In the genomic region with DNA sequence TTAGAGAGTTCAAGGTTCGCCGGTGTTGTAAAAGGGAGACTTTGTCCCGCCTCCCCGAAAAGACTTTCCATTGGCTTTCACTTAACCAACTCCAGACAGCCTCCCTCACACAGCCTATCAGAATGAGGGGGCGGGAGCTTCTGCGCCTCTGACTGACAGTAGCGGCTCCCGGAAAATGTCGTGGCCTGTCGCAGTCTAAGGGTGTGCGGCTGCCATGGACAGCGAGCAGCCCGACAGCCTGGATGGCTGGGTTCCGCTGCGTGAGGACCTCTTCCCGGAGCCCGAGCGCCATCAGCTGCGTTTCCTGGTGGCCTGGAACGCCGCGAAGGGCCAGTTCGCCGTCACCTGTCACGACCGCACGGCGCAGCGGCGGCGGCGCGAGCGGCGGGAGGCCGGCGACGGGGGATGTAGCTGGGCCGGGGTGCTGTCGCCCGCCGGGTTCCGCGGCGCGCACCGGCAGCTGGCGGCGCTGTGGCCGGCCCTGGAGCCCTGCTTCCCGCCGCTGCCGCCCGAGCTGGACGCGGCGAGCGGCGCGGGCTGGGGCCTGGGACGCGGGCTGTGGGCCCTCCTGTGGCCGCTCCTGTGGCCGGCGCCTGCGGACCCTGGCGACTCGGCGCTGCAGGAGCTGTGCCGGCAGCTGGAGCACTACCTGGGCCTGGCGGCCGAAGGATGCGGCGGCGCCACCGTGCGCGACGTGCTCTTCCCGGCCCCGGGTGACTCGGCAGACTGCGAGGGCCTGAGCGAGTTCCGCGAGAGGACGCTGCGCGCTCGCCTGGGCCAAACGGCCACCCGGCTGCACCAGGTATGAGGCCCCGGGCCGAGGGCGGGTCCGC, we compare ENCODE assay signal across 8 mouse cellular contexts. TPM values are rescaled to one million over a fixed set of nuclear protein-coding genes. Genes with fewer than 3 reads are reported as not detected.
DNase-seq lines count a peak whose midpoint lies in the region; ATAC-seq and TF ChIP-seq lines count a peak whose summit lies in the region.

A gene (plus strand): TSS at position 159 of the 833 bp plus-strand sequence.

- H3K27ac ChIP-seq in ES-Bruce4 (ENCODE audit: insufficient read depth, low read length), result no peak within 1 kb of the TSS; the same call in 1 of the 2 replicates
- peak within 1 kb of the TSS; percentile 97 for H3K27ac ChIP-seq in forebrain, embryonic 13.5 days
- H3K27ac ChIP-seq in liver, postnatal 0 days (ENCODE audit: low read depth), result peak within 1 kb of the TSS; percentile 98
- H3K27ac ChIP-seq in neural tube, embryonic 14.5 days (ENCODE audit: low read depth, low read length), result peak within 1 kb of the TSS; percentile 96

- no peaks in the 10 kb centered on the region for H3K9me3 ChIP-seq in ES-Bruce4 (replicated peaks; ENCODE audit: control insufficient read depth, insufficient read depth, low read length, poor library complexity, severe bottlenecking)
- H3K9me3 ChIP-seq in forebrain, embryonic 13.5 days (replicated peaks), result no peaks in the 10 kb centered on the region
- no peaks in the 10 kb centered on the region for H3K9me3 ChIP-seq in liver, postnatal 0 days (ENCODE audit: low read length)
- no peaks in the 10 kb centered on the region for H3K9me3 ChIP-seq in neural tube, embryonic 14.5 days (ENCODE audit: control insufficient read depth, low read length)

- H3K4me3 ChIP-seq in ES-Bruce4 (ENCODE audit: low read depth, low read length), result peak within 1 kb of the TSS; percentile 78
- H3K4me3 ChIP-seq in forebrain, embryonic 13.5 days, result peak within 1 kb of the TSS; percentile 84
- peak within 1 kb of the TSS; percentile 85 for H3K4me3 ChIP-seq in liver, postnatal 0 days (ENCODE audit: low read depth, low read length)
- H3K4me3 ChIP-seq in neural tube, embryonic 14.5 days (ENCODE audit: low read depth, low read length), result peak within 1 kb of the TSS; percentile 85

- H3K36me3 ChIP-seq in ES-Bruce4 (ENCODE audit: control insufficient read depth, insufficient read depth, low read length, poor library complexity, severe bottlenecking), result peaks cover 12% of the 10 kb centered on the region
- peaks cover 14% of the 10 kb centered on the region for H3K36me3 ChIP-seq in forebrain, embryonic 13.5 days (ENCODE audit: poor library complexity, severe bottlenecking)
- H3K36me3 ChIP-seq in liver, postnatal 0 days (replicated peaks; ENCODE audit: insufficient read depth, low read length), result peaks cover 20% of the 10 kb centered on the region
- no peaks in the 10 kb centered on the region for H3K36me3 ChIP-seq in neural tube, embryonic 14.5 days (ENCODE audit: control insufficient read depth, insufficient read depth, low read length)

- H3K4me2 ChIP-seq in forebrain, embryonic 13.5 days, result peak within 1 kb of the TSS; percentile 75
- H3K4me2 ChIP-seq in liver, postnatal 0 days (ENCODE audit: low read depth, low read length), result peak within 1 kb of the TSS; percentile 72
- H3K4me2 ChIP-seq in neural tube, embryonic 14.5 days (ENCODE audit: low read depth, low read length), result peak within 1 kb of the TSS; percentile 60

- TF ChIP-seq POLR2A in ES-Bruce4 (IDR thresholded peaks at IDR 0.05; ENCODE audit: insufficient read depth, low read length), result peak; percentile 87

- intact Hi-C loops in heart, postnatal 10 days (cut with DNase I), result loop anchor here (2.0 to 10.0 kb wide), 3 partner anchors 49 to 407 kb away; a partner anchor contains a TSS

- TF ChIP-seq CTCF in ES-Bruce4 (IDR thresholded peaks at IDR 0.05; ENCODE audit: low read depth, low read length), result no peak
- TF ChIP-seq CTCF in liver, postnatal 0 days (IDR thresholded peaks at IDR 0.05; ENCODE audit: low read depth), result peak; percentile 44

- H3K27me3 ChIP-seq in ES-Bruce4 (ENCODE audit: control insufficient read depth, insufficient read depth, low read length, poor library complexity, severe bottlenecking), result no peaks in the 10 kb centered on the region
- H3K27me3 ChIP-seq in forebrain, embryonic 13.5 days, result no peaks in the 10 kb centered on the region
- H3K27me3 ChIP-seq in liver, postnatal 0 days (ENCODE audit: insufficient read depth, low read length), result no peaks in the 10 kb centered on the region
- H3K27me3 ChIP-seq in neural tube, embryonic 14.5 days (ENCODE audit: control insufficient read depth, insufficient read depth, low read length), result no peaks in the 10 kb centered on the region

- WGBS in forebrain, embryonic 13.5 days, result under 1% methylated on average over 82 of the region's 96 CpGs
- WGBS in large intestine, adult 2 months, result under 1% methylated on average over 75 of the region's 96 CpGs
- WGBS in liver, postnatal 0 days (ENCODE audit: insufficient replicate concordance), result under 1% methylated on average over 79 of the region's 96 CpGs
- under 1% methylated on average over 79 of the region's 96 CpGs for WGBS in neural tube, embryonic 14.5 days

- H3K9ac ChIP-seq in ES-Bruce4 (ENCODE audit: low read depth, poor library complexity, severe bottlenecking), result peak within 1 kb of the TSS; percentile 73
- H3K9ac ChIP-seq in forebrain, embryonic 13.5 days, result peak within 1 kb of the TSS; percentile 91
- H3K9ac ChIP-seq in liver, postnatal 0 days (replicated peaks), result peak within 1 kb of the TSS; percentile 94
- peak within 1 kb of the TSS; percentile 84 for H3K9ac ChIP-seq in neural tube, embryonic 14.5 days (replicated peaks; ENCODE audit: low read depth, low read length)

- DNase-seq in heart, postnatal 10 days, result peak; percentile 95 to 96
- DNase-seq in large intestine, adult 2 months (ENCODE audit: low read depth, low spot score), result peak; percentile 94
- peak; percentile 93 for DNase-seq in liver, postnatal 0 days
- DNase-seq in testis, postnatal 10 days (ENCODE audit: low spot score), result peak; percentile 88

- ATAC-seq in cerebellum, adult (ENCODE audit: insufficient number of reproducible peaks, low FRiP score, low TSS enrichment), result peak; percentile 99
- ATAC-seq in forebrain, embryonic 13.5 days, result peak; percentile 100
- peak; percentile 97 for ATAC-seq in liver, postnatal 0 days
- ATAC-seq in neural tube, embryonic 14.5 days (ENCODE audit: low read depth), result peak; percentile 99

- no peaks in the 10 kb centered on the region for H3K4me1 ChIP-seq in ES-Bruce4 (ENCODE audit: control insufficient read depth, insufficient read depth, low read length)
- peaks cover 22% of the 10 kb centered on the region for H3K4me1 ChIP-seq in forebrain, embryonic 13.5 days
- H3K4me1 ChIP-seq in liver, postnatal 0 days (ENCODE audit: insufficient read depth), result peaks cover 13% of the 10 kb centered on the region
- H3K4me1 ChIP-seq in neural tube, embryonic 14.5 days (ENCODE audit: control insufficient read depth, insufficient read depth, low read length), result peaks cover 18% of the 10 kb centered on the region

- no peak for TF ChIP-seq EP300 in ES-Bruce4 (IDR thresholded peaks at IDR 0.05; ENCODE audit: insufficient read depth, low read depth, low read length)
- no peak; the same call in 1 of the 2 replicates for TF ChIP-seq EP300 in liver, postnatal 0 days (IDR thresholded peaks at IDR 0.05; ENCODE audit: low read depth)

RNA-seq across cellular contexts. Expression of the gene that starts here (rescaled TPM):
- polyA plus RNA-seq in ES-Bruce4 (2011; ENCODE audit: insufficient read depth, insufficient read length, low read depth, missing spikeins), result 11.1 and 12.0 TPM in 2 replicates
- 4.1 and 4.5 TPM in 2 replicates for polyA plus RNA-seq in forebrain, embryonic 13.5 days (2015; fragmentation: Nextera tagmentation; extraction: Ambion mirVana)
- total RNA-seq in heart, postnatal 10 days (2021), result 1 to 10 TPM; 8.1 to 9.2 TPM
- 18.5 and 22.4 TPM in 2 replicates for polyA plus RNA-seq in large intestine, adult 2 months (2012; rRNA removed)
- 7.0 and 8.1 TPM in 2 replicates for polyA plus RNA-seq in liver, postnatal 0 days (2015; fragmentation: Nextera tagmentation; extraction: Ambion mirVana)
- 9.3 and 11.3 TPM in 2 replicates for polyA plus RNA-seq in neural tube, embryonic 14.5 days (2014; fragmentation: Nextera tagmentation; extraction: Ambion mirVana)
